Mouse (Mus musculus): ENCODE data around the gene Col23a1.

Gene Col23a1

GRCm38 (mm10) chr11:51431968-51432367 lies 142.2 kb downstream of the Col23a1 start:
- CTCF ChIA-PET: interaction anchor here (0.6 kb wide), 1 partner anchor 26 kb away, joined by 8 read pairs; no protein-coding TSS in a partner anchor

GRCm38 (mm10) chr11:51442006-51442405 lies 152.3 kb downstream of the Col23a1 start:
- CTCF ChIA-PET: no interaction called here

DNA sequence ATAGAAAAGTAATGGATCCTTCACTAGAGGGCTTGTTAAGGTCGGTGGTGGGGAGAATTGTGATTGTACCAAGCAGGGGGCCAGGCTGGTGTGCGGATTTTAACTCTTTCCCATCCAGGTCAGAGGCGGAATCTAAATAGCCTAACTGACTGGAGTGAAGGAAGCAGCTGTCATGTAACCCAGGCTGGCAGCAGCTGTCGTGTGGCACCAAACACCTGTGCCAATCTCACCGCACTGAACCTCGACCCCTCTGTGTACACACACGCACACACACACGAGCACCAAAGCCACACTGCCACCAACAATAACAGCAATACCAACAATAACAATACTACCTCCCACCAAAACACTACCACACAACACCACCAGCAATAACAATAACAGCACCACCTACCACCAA lies 152.9 kb downstream of the Col23a1 start:
- CTCF ChIA-PET: no interaction called here

GRCm38 (mm10) chr11:51443818-51444217 lies 154.1 kb downstream of the Col23a1 start:
- CTCF ChIA-PET: no interaction called here

GRCm38 (mm10) chr11:51444649-51445048 lies 154.9 kb downstream of the Col23a1 start:
- CTCF ChIA-PET: no interaction called here

GRCm38 (mm10) chr11:51446711-51447425 lies 157.1 kb downstream of the Col23a1 start:
- CTCF ChIA-PET: no interaction called here

DNA sequence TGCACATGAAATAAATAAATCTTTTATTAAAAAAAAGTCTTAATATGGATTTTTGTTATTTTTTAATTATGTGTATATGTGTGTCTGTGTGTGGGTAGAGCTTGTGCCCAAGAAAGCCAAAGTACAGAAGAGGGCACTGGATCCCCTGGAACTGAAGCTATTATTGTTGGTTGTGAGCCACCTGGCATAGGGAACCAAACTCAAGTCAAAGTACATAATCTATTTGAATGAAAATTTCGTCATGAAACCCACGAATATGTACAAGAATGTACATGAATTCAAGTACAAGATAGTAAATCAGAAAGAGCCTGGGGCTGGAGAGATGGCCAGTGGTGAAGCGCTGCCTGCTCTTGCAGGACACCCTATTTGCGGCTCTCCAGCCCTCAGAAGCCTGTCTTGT lies 158.5 kb downstream of the Col23a1 start:
- CTCF ChIA-PET: no interaction called here

GRCm38 (mm10) chr11:51448680-51449079 lies 159.0 kb downstream of the Col23a1 start:
- CTCF ChIA-PET: no interaction called here

DNA sequence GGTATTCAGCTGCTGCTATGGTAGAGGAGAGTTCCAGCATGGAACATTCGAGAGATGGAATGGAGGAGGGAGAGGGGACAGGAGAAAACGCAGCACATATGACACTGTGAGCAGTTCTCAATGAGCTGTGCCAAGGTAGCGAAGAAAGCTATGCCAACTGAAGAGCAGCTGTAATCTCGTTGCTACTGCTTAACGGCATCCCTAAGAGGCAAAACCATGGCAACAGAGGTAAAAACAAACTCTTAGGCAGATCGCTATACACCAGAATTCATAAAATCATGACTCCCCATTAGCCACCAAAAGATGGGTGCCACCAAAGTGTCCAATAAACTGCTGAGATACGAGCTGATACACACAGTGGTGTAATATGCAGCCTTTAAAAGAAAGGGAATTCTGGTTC lies 160.2 kb downstream of the Col23a1 start:
- CTCF ChIA-PET: no interaction called here

- CTCF ChIA-PET: no interaction called here
These were observed 161.6 kb downstream of the Col23a1 start for GRCm38 (mm10) chr11:51451281-51451680.

DNA sequence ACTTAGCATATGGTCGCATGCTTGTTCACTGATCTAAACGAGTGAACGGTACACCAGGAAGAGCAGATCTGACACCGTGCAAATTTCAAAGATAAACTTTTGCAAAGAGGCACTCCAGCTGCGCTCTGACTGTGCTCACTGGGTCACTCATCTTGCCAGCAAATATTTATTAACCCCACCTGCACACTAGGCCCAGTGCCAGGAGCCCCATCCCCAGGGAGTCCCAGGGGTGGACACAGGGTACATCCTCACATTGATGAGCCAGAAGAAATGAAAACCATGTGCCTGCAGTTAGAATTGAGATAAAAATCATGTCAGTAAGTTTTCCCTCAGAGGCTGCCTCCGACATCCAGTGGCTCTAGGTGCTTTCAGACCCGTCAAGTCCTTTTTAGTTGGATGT lies 162.2 kb downstream of the Col23a1 start:
- CTCF ChIA-PET: no interaction called here

GRCm38 (mm10) chr11:51453742-51454141 lies 164.0 kb downstream of the Col23a1 start:
- CTCF ChIA-PET: interaction anchor here (0.6 kb wide), 1 partner anchor 168 kb away, joined by 4 read pairs; no protein-coding TSS in a partner anchor

GRCm38 (mm10) chr11:51455501-51455900 lies 165.8 kb downstream of the Col23a1 start:
- CTCF ChIA-PET: interaction anchor here (0.6 kb wide), 1 partner anchor 1683 kb away, joined by 3 read pairs; no protein-coding TSS in a partner anchor

DNA sequence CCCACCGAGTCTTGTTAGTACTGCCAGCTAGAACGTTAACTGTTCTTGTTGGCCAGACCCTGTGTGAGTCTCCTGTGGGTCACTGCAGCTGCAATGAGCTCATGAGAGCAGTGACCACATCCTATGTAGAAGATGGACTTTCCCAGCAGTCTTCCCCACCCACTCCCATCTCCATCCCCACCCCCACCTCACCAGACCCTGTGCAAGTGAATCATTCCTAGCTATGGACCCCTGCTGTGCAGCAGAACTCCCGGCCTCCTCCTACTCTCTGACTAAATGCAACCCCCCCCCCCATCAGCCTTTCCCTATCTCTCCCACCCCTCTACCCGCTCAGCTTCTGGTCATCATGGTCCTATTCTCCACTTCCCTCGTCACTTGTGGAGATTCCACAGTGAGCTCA lies 167.9 kb downstream of the Col23a1 start:
- CTCF ChIA-PET: interaction anchor here (0.7 kb wide), 1 partner anchor 26 kb away, joined by 8 read pairs; no protein-coding TSS in a partner anchor

- CTCF ChIA-PET: interaction anchor here (0.6 kb wide), 1 partner anchor 61 kb away, joined by 3 read pairs; no protein-coding TSS in a partner anchor
These were observed 168.9 kb downstream of the Col23a1 start for GRCm38 (mm10) chr11:51458649-51459048.

DNA sequence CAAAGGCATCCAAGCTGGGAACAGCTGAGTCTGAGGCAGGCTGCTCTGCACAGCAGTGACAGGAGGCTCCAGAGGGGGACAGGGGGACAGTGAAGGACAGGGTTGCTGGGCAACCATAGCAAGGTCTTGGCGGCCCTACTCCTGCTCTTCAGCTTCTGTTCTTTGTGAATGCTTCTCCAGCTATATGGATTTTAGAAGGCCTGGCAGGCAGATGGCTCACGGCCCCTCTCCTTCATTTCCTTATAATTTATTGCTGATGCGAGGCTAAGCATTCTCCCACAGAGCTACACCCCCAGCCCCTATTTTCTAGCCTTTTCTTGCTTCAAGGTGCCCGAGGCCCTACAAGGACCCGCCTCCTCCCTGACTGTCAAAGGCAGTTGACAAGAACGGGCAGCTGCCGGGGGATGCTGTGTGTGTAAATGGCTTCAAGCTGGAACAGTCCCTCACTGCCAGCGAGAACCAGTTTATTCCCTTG lies 169.9 kb downstream of the Col23a1 start:
- CTCF ChIA-PET: interaction anchor here (0.6 kb wide), 1 partner anchor 62 kb away, joined by 3 read pairs; no protein-coding TSS in a partner anchor

GRCm38 (mm10) chr11:51468737-51469136 lies 179.0 kb downstream of the Col23a1 start:
- CTCF ChIA-PET: no interaction called here

- CTCF ChIA-PET: no interaction called here
These were observed 179.7 kb downstream of the Col23a1 start for GRCm38 (mm10) chr11:51469341-51469831.

GRCm38 (mm10) chr11:51470383-51471144 lies 180.8 kb downstream of the Col23a1 start:
- CTCF ChIA-PET: no interaction called here

DNA sequence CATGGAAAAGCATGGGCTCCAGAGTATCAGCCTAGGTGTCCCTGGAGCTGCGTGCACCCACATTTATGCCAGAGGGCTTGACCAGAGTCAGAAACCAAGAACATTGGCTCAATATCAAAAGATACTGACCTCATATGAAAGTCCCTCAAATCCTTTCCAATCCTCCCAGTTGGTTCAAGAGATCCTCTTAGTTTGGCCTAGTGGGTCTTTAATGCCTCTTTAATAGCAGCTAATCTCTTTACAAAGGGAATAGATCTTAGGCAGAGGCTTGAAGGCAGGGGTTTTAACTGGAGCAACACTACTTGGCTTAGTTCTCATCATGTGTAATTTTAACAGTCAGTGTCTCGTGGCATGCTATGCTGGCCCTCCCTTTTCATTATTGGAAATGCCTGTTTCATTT lies 184.0 kb downstream of the Col23a1 start:
- CTCF ChIA-PET: no interaction called here

DNA sequence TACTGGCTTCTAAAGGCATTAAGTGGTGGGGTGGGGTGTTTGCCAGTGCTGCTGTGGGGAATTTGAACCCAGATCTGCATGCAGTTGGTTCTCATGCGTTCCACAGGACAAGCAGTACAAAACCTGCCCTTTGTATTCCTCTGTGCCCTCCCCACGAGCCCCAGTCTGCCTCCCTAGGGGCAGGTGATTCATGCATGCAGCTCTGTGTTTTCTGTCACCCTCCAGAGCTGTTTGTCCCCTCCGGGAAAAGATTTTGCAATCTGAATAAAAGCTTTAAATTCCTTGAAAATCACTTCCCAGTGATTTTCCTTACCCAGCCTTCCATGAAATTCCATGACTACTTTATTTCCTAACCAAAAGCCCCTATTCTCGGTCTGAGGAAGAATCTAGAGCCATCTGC lies 186.8 kb downstream of the Col23a1 start:
- CTCF ChIA-PET: no interaction called here

DNA sequence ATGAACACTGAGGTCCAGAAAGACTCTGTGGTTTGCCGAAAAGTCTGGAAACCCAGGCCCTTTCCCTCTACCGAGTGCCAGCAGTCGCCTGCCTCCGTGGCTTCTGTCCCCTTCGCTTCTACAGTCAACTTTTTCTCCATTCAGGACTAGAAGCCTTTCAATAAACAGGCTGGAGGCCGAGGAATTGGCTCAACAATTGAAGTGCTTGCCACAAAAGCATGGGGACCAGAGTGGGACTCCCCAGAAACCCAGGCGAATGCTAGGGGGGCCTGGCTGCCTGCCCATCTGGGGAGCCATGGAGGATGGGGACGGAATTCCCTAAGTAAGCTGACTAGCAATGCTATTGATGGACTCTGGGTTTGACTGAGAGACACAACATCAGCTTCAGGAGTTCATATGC lies 187.9 kb downstream of the Col23a1 start:
- CTCF ChIA-PET: interaction anchor here (0.6 kb wide), 1 partner anchor 40 kb away, joined by 3 read pairs; no protein-coding TSS in a partner anchor

GRCm38 (mm10) chr11:51482251-51482650 lies 192.5 kb downstream of the Col23a1 start:
- CTCF ChIA-PET: no interaction called here
